Comparison of ENCODE assay signal across 8 mouse cellular contexts in genomic region chr2:119046649-119047611, GRCm38 (mm10). TPM values are rescaled to one million over a fixed set of nuclear protein-coding genes. Genes with fewer than 3 reads are reported as not detected.
A peak's percentile ranks its signal among the peaks of the same experiment; 100 is the strongest.
DNase-seq lines count a peak whose midpoint lies in the region; ATAC-seq lines count a peak whose summit lies in the region.

Gene Knl1 (plus strand): TSS chr2:119047119.

- H3K4me3 ChIP-seq in brown adipose tissue, adult 24 weeks (ENCODE audit: insufficient read depth, low read depth, low read length): peak within 1 kb of the TSS; percentile 81
- peak within 1 kb of the TSS; percentile 56 to 87 for H3K4me3 ChIP-seq in heart, embryonic 14.5 days (ENCODE audit: control insufficient read depth in 1 of 2, insufficient read depth in 1 of 2, low read depth in 1 of 2, low read length in 2 of 2)
- peak within 1 kb of the TSS; percentile 94 for H3K4me3 ChIP-seq in liver, embryonic 13.5 days (replicated peaks)
- peak within 1 kb of the TSS; percentile 91 for H3K4me3 ChIP-seq in stomach, embryonic 16.5 days (replicated peaks; ENCODE audit: low read length)

- no peaks in the 10 kb centered on the region for H3K27me3 ChIP-seq in heart, embryonic 14.5 days (ENCODE audit: control insufficient read depth, insufficient read depth, low read length)
- no peaks in the 10 kb centered on the region for H3K27me3 ChIP-seq in liver, embryonic 13.5 days
- no peaks in the 10 kb centered on the region for H3K27me3 ChIP-seq in stomach, embryonic 16.5 days (ENCODE audit: control insufficient read depth, insufficient read depth, low read length)

- peak; percentile 96 for DNase-seq in CD4-positive, CD25-positive, alpha-beta regulatory T cell, adult 2 months (ENCODE audit: low read depth, low spot score)
- DNase-seq in fibroblast of lung, adult 2 months (ENCODE audit: low read depth): peak; percentile 87
- peak; percentile 97 for DNase-seq in kidney, postnatal 14 days
- peak; percentile 93 for DNase-seq in liver, embryonic 13.5 days
- DNase-seq in neural tube, embryonic 10.5 days (ENCODE audit: extremely low spot score, low spot score): peak; percentile 100

- peak within 1 kb of the TSS; percentile 71 for H3K4me2 ChIP-seq in heart, embryonic 14.5 days (ENCODE audit: low read length)
- peak within 1 kb of the TSS; percentile 71 for H3K4me2 ChIP-seq in liver, embryonic 13.5 days
- H3K4me2 ChIP-seq in stomach, embryonic 16.5 days (ENCODE audit: low read depth, low read length): peak within 1 kb of the TSS; percentile 63

- no peaks in the 10 kb centered on the region for H3K9me3 ChIP-seq in heart, embryonic 14.5 days (ENCODE audit: control insufficient read depth, low read length)
- no peaks in the 10 kb centered on the region for H3K9me3 ChIP-seq in liver, embryonic 13.5 days (replicated peaks)
- H3K9me3 ChIP-seq in stomach, embryonic 16.5 days (replicated peaks; ENCODE audit: control insufficient read depth, low read length): no peaks in the 10 kb centered on the region

- H3K9ac ChIP-seq in heart, embryonic 14.5 days (ENCODE audit: low read length): peak within 1 kb of the TSS; percentile 88
- peak within 1 kb of the TSS; percentile 95 for H3K9ac ChIP-seq in liver, embryonic 13.5 days
- peak within 1 kb of the TSS; percentile 84 for H3K9ac ChIP-seq in stomach, embryonic 16.5 days (ENCODE audit: low read length)

- peak; percentile 95 for ATAC-seq in heart, embryonic 14.5 days (ENCODE audit: insufficient number of reproducible peaks, insufficient read depth, low FRiP score, low read depth)
- peak; percentile 95 for ATAC-seq in liver, embryonic 13.5 days (ENCODE audit: low read depth)
- peak; percentile 96 for ATAC-seq in stomach, embryonic 16.5 days (ENCODE audit: insufficient read depth, low FRiP score)

- 2% methylated on average over 73 of the region's 77 CpGs for WGBS in heart, embryonic 14.5 days
- WGBS in liver, embryonic 13.5 days (ENCODE audit: insufficient replicate concordance): under 1% methylated on average over 77 of the region's 77 CpGs
- WGBS in stomach, embryonic 16.5 days: under 1% methylated on average over 77 of the region's 77 CpGs

- H3K36me3 ChIP-seq in heart, embryonic 14.5 days (ENCODE audit: control insufficient read depth, insufficient read depth, low read length): no peaks in the 10 kb centered on the region
- peaks cover 15% of the 10 kb centered on the region; the same call in 1 of the 2 replicates for H3K36me3 ChIP-seq in liver, embryonic 13.5 days
- H3K36me3 ChIP-seq in stomach, embryonic 16.5 days (ENCODE audit: control insufficient read depth, insufficient read depth, low read length): no peaks in the 10 kb centered on the region

- no peaks in the 10 kb centered on the region for H3K4me1 ChIP-seq in brown adipose tissue, adult 24 weeks (ENCODE audit: control insufficient read depth, insufficient read depth, insufficient read length, low read length)
- H3K4me1 ChIP-seq in heart, embryonic 14.5 days (ENCODE audit: control insufficient read depth in 2 of 2, insufficient read depth in 2 of 2, low read length in 2 of 2): peaks cover 0 to 7% of the 10 kb centered on the region in 2 experiments; a peak in 2 of 4 replicates
- H3K4me1 ChIP-seq in liver, embryonic 13.5 days (replicated peaks): peaks cover 32% of the 10 kb centered on the region
- H3K4me1 ChIP-seq in stomach, embryonic 16.5 days (ENCODE audit: control insufficient read depth, insufficient read depth, low read length): peaks cover 5% of the 10 kb centered on the region; the same call in 1 of the 2 replicates

- H3K27ac ChIP-seq in brown adipose tissue, adult 24 weeks (replicated peaks; ENCODE audit: low read depth, low read length): peak within 1 kb of the TSS; percentile 98
- peak within 1 kb of the TSS; percentile 62 to 88 for H3K27ac ChIP-seq in heart, embryonic 14.5 days (replicated peaks in 1 of 2; ENCODE audit: control insufficient read depth in 1 of 2, insufficient read depth in 1 of 2, low read depth in 2 of 2, low read length in 2 of 2)
- peak within 1 kb of the TSS; percentile 95 for H3K27ac ChIP-seq in liver, embryonic 13.5 days
- H3K27ac ChIP-seq in stomach, embryonic 16.5 days (ENCODE audit: low read length): peak within 1 kb of the TSS; percentile 90

RNA-seq across cellular contexts. Expression of gene Knl1, which starts in this region (rescaled TPM):
- not detected in 2 replicates for polyA plus RNA-seq in brown adipose tissue, adult 24 weeks (2012; ENCODE audit: insufficient read depth, insufficient read length, missing spikeins)
- polyA plus RNA-seq in heart, embryonic 14.5 days (2014; fragmentation: Nextera tagmentation; extraction: Ambion mirVana): 25.6 and 29.5 TPM in 2 replicates
- 70.0 and 87.7 TPM in 2 replicates for polyA plus RNA-seq in liver, embryonic 13.5 days (2015; fragmentation: Nextera tagmentation; extraction: Ambion mirVana)
- polyA plus RNA-seq in stomach, embryonic 16.5 days (2015; fragmentation: Nextera tagmentation; extraction: Ambion mirVana): 39.3 and 44.8 TPM in 2 replicates

Comparison
In these comparisons a context has a peak if more than half of its experiments do, and no peak if none do; other contexts are left out.
1. Peak in every context shown above with its lines: DNase-seq, ATAC-seq, H3K4me3 ChIP-seq and H3K27ac ChIP-seq.
2. RNA of gene Knl1 (polyA plus RNA-seq): 70.0 to 87.7 TPM in liver, embryonic 13.5 days, 39.3 to 44.8 TPM in stomach, embryonic 16.5 days and 25.6 to 29.5 TPM in heart, embryonic 14.5 days; not detected in brown adipose tissue, adult 24 weeks; every median in the first group is over 10 times any median in the second.